Mouse (Mus musculus) embryonic facial prominence, embryonic 11.5 days (tissue): Measurements from ENCODE around the gene Gm11938. TPM values are rescaled to one million over a fixed set of nuclear protein-coding genes. Genes with fewer than 3 reads are reported as not detected.
"Not testable (repeated sequence)": the region's sequence is repeated elsewhere in the genome, so short reads cannot be mapped to it uniquely, and the experiment has no call there.

Source experiments
- ATAC-seq: fragments of 200-750 bp; cut with Nextera tagmentation; replicated peaks from 2 replicates; pipeline ENCODE4 v1.8.0; 2017; ENCODE audit warnings: low read depth; ENCODE audit not compliant: insufficient number of reproducible peaks, low FRiP score, low TSS enrichment
- DNase-seq: peaks from one replicate; pipeline ENCODE4 v3.0.0-alpha.2; 2015; ENCODE audit warnings: low spot score
- H3K27ac ChIP-seq: fragments of 300-500 bp; sonication (generic); replicated peaks from 2 replicates; pipeline ENCODE4 v1.5.1; 2014; ENCODE audit warnings: mild to moderate bottlenecking, low read depth, low read length, control low read depth
- H3K27me3 ChIP-seq: fragments of 300-500 bp; sonication (generic); 2 replicates; pipeline ENCODE4 v1.6.1; 2014; ENCODE audit warnings: mild to moderate bottlenecking, low read length, moderate library complexity, mixed read lengths; ENCODE audit not compliant: control insufficient read depth, insufficient read depth
- H3K36me3 ChIP-seq: fragments of 300-500 bp; sonication (generic); replicated peaks from 2 replicates; pipeline ENCODE4 v1.6.1; 2014; ENCODE audit warnings: low read depth, mild to moderate bottlenecking, low read length, moderate library complexity, mixed read lengths; ENCODE audit not compliant: control insufficient read depth, insufficient read depth
- H3K4me1 ChIP-seq: fragments of 300-500 bp; sonication (generic); 2 replicates; pipeline ENCODE4 v1.6.1; 2014; ENCODE audit warnings: low read length, mixed read lengths; ENCODE audit not compliant: control insufficient read depth, insufficient read depth
- H3K4me2 ChIP-seq: fragments of 300-500 bp; sonication (generic); 2 replicates; pipeline ENCODE4 v1.6.1; 2014; ENCODE audit warnings: low read depth, mild to moderate bottlenecking, control low read depth, low read length, moderate library complexity
- H3K4me3 ChIP-seq: fragments of 300-500 bp; sonication (generic); 2 replicates; pipeline ENCODE4 v1.5.1; 2014; ENCODE audit warnings: low read depth, low read length, control low read depth
- H3K9ac ChIP-seq: fragments of 300-500 bp; sonication (generic); replicated peaks from 2 replicates; pipeline ENCODE4 v1.6.1; 2014; ENCODE audit warnings: mild to moderate bottlenecking, control low read depth, low read length
- H3K9me3 ChIP-seq: fragments of 300-500 bp; sonication (generic); replicated peaks from 2 replicates; pipeline ENCODE4 v1.6.1; 2016; ENCODE audit warnings: mild to moderate bottlenecking, low read length, inconsistent platforms, mixed read lengths; ENCODE audit not compliant: control insufficient read depth
- WGBS: fragments of 180-500 bp; shearing (Covaris S2); extraction: QIAGEN DNeasy Blood & Tissue Kit; methylation state at CpG from one replicate; pipeline ENCODE4 v1.1.7; 2014; 5-methylcytosine and 5-hydroxymethylcytosine counted together
- polyA plus RNA-seq: library from polyadenylated mRNA; unstranded; fragments of >200 nt; fragmentation: Nextera tagmentation; extraction: Ambion mirVana; gene quantifications from 2 replicates; pipeline ENCODE4 v1.2.1, GENCODE M21; 2014

The Gm11938 gene
- polyA plus RNA-seq, 1 experiment from 2014 or later: not detected

- Histone ChIP-seq H3K9ac (no peak overlapping the region), H3K4me2 (no peak overlapping the region), H3K9me3 (no peaks in the 10 kb centered on the region), H3K27me3 (no peaks in the 10 kb centered on the region), H3K4me1 (no peaks in the 10 kb centered on the region), H3K27ac (no peak overlapping the region), H3K36me3 (no peaks in the 10 kb centered on the region), H3K4me3 (no peak overlapping the region)
- WGBS: 60% methylated on average over 2 of the region's 2 CpGs
- DNase-seq (no peak), ATAC-seq (no peak)
These were observed 30.2 kb upstream of the Gm11938 start for GRCm38 (mm10) chr11:99633293-99633692.

- Histone ChIP-seq H3K4me3 (no peak overlapping the region), H3K36me3 (no peaks in the 10 kb centered on the region), H3K4me2 (no peak overlapping the region), H3K27ac (no peak overlapping the region), H3K9ac (no peak overlapping the region), H3K4me1 (no peaks in the 10 kb centered on the region), H3K27me3 (no peaks in the 10 kb centered on the region), H3K9me3 (no peaks in the 10 kb centered on the region)
- DNase-seq: no peak
- no peak for ATAC-seq
- WGBS: 88% methylated on average over 3 of the region's 3 CpGs
These were observed 27.8 kb upstream of the Gm11938 start for GRCm38 (mm10) chr11:99630890-99631289.

- H3K9ac ChIP-seq: no peak within 1 kb of the TSS
- 78% methylated on average over 4 of the region's 4 CpGs for WGBS
- H3K36me3 ChIP-seq: no peaks in the 10 kb centered on the region
- no peaks in the 10 kb centered on the region for H3K9me3 ChIP-seq
- no peak within 1 kb of the TSS for H3K4me3 ChIP-seq
- DNase-seq (no peak), ATAC-seq (no peak)
- H3K4me2 ChIP-seq: no peak within 1 kb of the TSS
- H3K4me1 ChIP-seq: no peaks in the 10 kb centered on the region
- no peak within 1 kb of the TSS for H3K27ac ChIP-seq
- no peaks in the 10 kb centered on the region for H3K27me3 ChIP-seq
These were observed 25.0 kb upstream of the Gm11938 start, which contains the start of gene Krtap4-1 for GRCm38 (mm10) chr11:99628138-99628537. Gene Krtap4-1, minus strand, starts transcription at chr11:99628238.

GRCm38 (mm10) chr11:99620335-99620734, 17.2 kb upstream of the Gm11938 start, which contains the start of gene Gm11562:
Gene Gm11562, minus strand, starts transcription at chr11:99620435.
- WGBS: 83% methylated on average over 2 of the region's 2 CpGs

GRCm38 (mm10) chr11:99614796-99615363, 11.8 kb upstream of the Gm11938 start, which contains the start of gene Krtap2-4:
Gene Krtap2-4, minus strand, starts transcription at chr11:99614846.
- Histone ChIP-seq H3K9me3 (no peaks in the 10 kb centered on the region), H3K27ac (no peak within 1 kb of the TSS), H3K4me3 (no peak within 1 kb of the TSS), H3K4me1 (no peaks in the 10 kb centered on the region), H3K36me3 (no peaks in the 10 kb centered on the region), H3K9ac (no peak within 1 kb of the TSS), H3K4me2 (no peak within 1 kb of the TSS), H3K27me3 (no peaks in the 10 kb centered on the region)
- no peak for ATAC-seq
- no peak for DNase-seq
- 76% methylated on average over 3 of the region's 3 CpGs for WGBS

More at GRCm38 (mm10) chr11:99620335-99620734, 17.2 kb upstream of the Gm11938 start, which contains the start of gene Gm11562:
- H3K4me2 ChIP-seq: no peak within 1 kb of the TSS
- H3K27ac ChIP-seq: no peak within 1 kb of the TSS
- H3K27me3 ChIP-seq: no peaks in the 10 kb centered on the region
- ATAC-seq (no peak), DNase-seq (no peak)
- no peaks in the 10 kb centered on the region for H3K4me1 ChIP-seq
- H3K36me3 ChIP-seq: no peaks in the 10 kb centered on the region
- no peaks in the 10 kb centered on the region for H3K9me3 ChIP-seq
- no peak within 1 kb of the TSS for H3K9ac ChIP-seq
- H3K4me3 ChIP-seq: no peak within 1 kb of the TSS

GRCm38 (mm10) chr11:99610089-99610488, 7.0 kb upstream of the Gm11938 start, which contains the start of gene Gm11937:
Gene Gm11937, minus strand, starts transcription at chr11:99610189.
- H3K27ac ChIP-seq, H3K27me3 ChIP-seq, H3K9ac ChIP-seq, ATAC-seq, H3K9me3 ChIP-seq, H3K4me3 ChIP-seq, H3K4me1 ChIP-seq, H3K4me2 ChIP-seq, H3K36me3 ChIP-seq, DNase-seq: not testable (repeated sequence)
- 71% methylated on average over 1 of the region's 2 CpGs for WGBS

- no peak overlapping the region for H3K9ac ChIP-seq
- H3K27me3 ChIP-seq: no peaks in the 10 kb centered on the region
- no peak overlapping the region for H3K27ac ChIP-seq
- no peaks in the 10 kb centered on the region for H3K36me3 ChIP-seq
- H3K9me3 ChIP-seq: no peaks in the 10 kb centered on the region
- H3K4me2 ChIP-seq: no peak overlapping the region
- H3K4me3 ChIP-seq: no peak overlapping the region
- ATAC-seq: no peak
- WGBS: 75% methylated on average over 1 of the region's 1 CpGs
- no peaks in the 10 kb centered on the region for H3K4me1 ChIP-seq
- DNase-seq: no peak
These were observed 6.0 kb upstream of the Gm11938 start for GRCm38 (mm10) chr11:99609126-99609525.

GRCm38 (mm10) chr11:99597742-99598141, 5.4 kb downstream of the Gm11938 start, which contains the start of gene Krtap9-3:
Gene Krtap9-3, minus strand, starts transcription at chr11:99598105.
- not testable (repeated sequence) for ATAC-seq
- 92% methylated on average over 4 of the region's 6 CpGs for WGBS

More at GRCm38 (mm10) chr11:99597742-99598141, 5.4 kb downstream of the Gm11938 start, which contains the start of gene Krtap9-3:
- H3K9ac ChIP-seq, H3K4me1 ChIP-seq, H3K27me3 ChIP-seq, H3K27ac ChIP-seq, H3K4me2 ChIP-seq, DNase-seq, H3K4me3 ChIP-seq, H3K36me3 ChIP-seq, H3K9me3 ChIP-seq: not testable (repeated sequence)
